In the genomic region with DNA sequence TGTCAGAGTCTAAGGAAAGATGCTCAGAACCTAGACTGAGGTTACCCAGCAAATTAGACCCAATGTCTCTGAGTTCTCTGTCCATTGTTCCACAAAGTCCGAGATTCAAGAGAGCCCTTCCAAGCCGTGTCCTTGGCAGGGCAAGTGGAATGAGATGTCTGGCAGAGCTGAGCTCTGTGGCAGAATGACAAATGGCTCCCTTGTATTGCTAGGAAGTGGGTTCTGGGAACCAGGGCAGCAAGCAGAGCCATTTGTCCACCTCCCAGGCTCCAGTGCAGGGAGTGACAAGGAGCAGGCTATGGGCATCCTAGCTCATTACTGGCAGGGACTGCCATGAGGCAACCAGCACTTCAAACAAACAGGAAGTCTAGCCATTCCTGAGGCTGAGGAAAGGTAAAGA, we compare ENCODE assay signal across 14 mouse cellular contexts.
DNase-seq lines count a peak whose midpoint lies in the region; ATAC-seq and TF ChIP-seq lines count a peak whose summit lies in the region.
"Had no signal": no experiment of that assay in that cellular context is flagged by ENCODE, and none has a peak within 500 bp of the region (broad histone marks: within the 10 kb centered on the region; RNA-seq: fewer than 3 reads in every experiment).

No protein-coding gene starts in this region.

- intact Hi-C loops in left cerebral cortex, postnatal 4 days (cut with DNase I): no loop called here

- peak; percentile 74 for DNase-seq in midbrain, postnatal 0 days (ENCODE audit: low spot score)
- peak; percentile 36 for DNase-seq in cerebellum, adult 9-10 months
- peak; percentile 44 to 59 for DNase-seq in frontal cortex, postnatal 10 days (ENCODE audit: low spot score in 2 of 2)
- peak; percentile 40 for DNase-seq in left cerebral cortex, postnatal 4 days
- DNase-seq in testis, postnatal 14 days (ENCODE audit: low spot score): no peak
- DNase-seq: embryo, embryonic 11 days; lung, postnatal 4 days; right cerebral cortex, postnatal 25 days; thymus, adult 2 months had no signal

- H3K4me2 ChIP-seq in midbrain, postnatal 0 days (ENCODE audit: low read depth, low read length, poor library complexity, severe bottlenecking): no peak overlapping the region
- H3K4me2 ChIP-seq in midbrain, embryonic 16.5 days (ENCODE audit: low read length): no peak overlapping the region
- H3K4me2 ChIP-seq: kidney, embryonic 15.5 days; limb, embryonic 15.5 days had no signal

- 61% methylated on average over 2 of the region's 2 CpGs for WGBS in midbrain, postnatal 0 days
- WGBS in midbrain, embryonic 16.5 days: 67% methylated on average over 2 of the region's 2 CpGs

- no peak for TF ChIP-seq CTCF in midbrain, postnatal 0 days (IDR thresholded peaks at IDR 0.05)

- peaks cover 20% of the 10 kb centered on the region; the same call in 1 of the 2 replicates for H3K4me1 ChIP-seq in midbrain, postnatal 0 days (ENCODE audit: insufficient read depth, low read length)
- H3K4me1 ChIP-seq in midbrain, embryonic 16.5 days (ENCODE audit: control insufficient read depth, insufficient read depth, low read length): peaks cover 27% of the 10 kb centered on the region

- H3K9ac ChIP-seq in midbrain, postnatal 0 days (replicated peaks; ENCODE audit: low read length, poor library complexity, severe bottlenecking): no peak overlapping the region
- no peak overlapping the region for H3K9ac ChIP-seq in midbrain, embryonic 16.5 days (ENCODE audit: low read depth, low read length)
- H3K9ac ChIP-seq: kidney, embryonic 15.5 days; limb, embryonic 15.5 days had no signal

- H3K27me3 ChIP-seq in midbrain, postnatal 0 days (ENCODE audit: insufficient read depth, low read length): no peaks in the 10 kb centered on the region
- H3K27me3 ChIP-seq in midbrain, embryonic 16.5 days (ENCODE audit: control insufficient read depth, insufficient read depth, low read depth, low read length): no peaks in the 10 kb centered on the region; the same call in 1 of the 2 replicates

- no peak overlapping the region for H3K4me3 ChIP-seq in midbrain, postnatal 0 days (ENCODE audit: low read depth, low read length)
- H3K4me3 ChIP-seq in midbrain, embryonic 16.5 days (ENCODE audit: low read depth, low read length): no peak overlapping the region
- H3K4me3 ChIP-seq: kidney, embryonic 15.5 days; limb, embryonic 15.5 days had no signal

- ATAC-seq in midbrain, postnatal 0 days (ENCODE audit: low FRiP score): no peak
- no peak for ATAC-seq in midbrain, embryonic 16.5 days
- no peak for ATAC-seq in monocyte, adult 5-6 weeks (replicated peaks; ENCODE audit: insufficient number of reproducible peaks, low FRiP score, low TSS enrichment, poor library complexity, severe bottlenecking)
- ATAC-seq: activated CD4-positive, CD25-positive, alpha-beta regulatory T cell, adult 4 months had no signal

- no peaks in the 10 kb centered on the region for H3K36me3 ChIP-seq in midbrain, postnatal 0 days (ENCODE audit: insufficient read depth, low read length)
- no peaks in the 10 kb centered on the region for H3K36me3 ChIP-seq in midbrain, embryonic 16.5 days (ENCODE audit: control insufficient read depth, insufficient read depth, low read length)
- H3K36me3 ChIP-seq: kidney, embryonic 15.5 days; limb, embryonic 15.5 days had no signal

- H3K9me3 ChIP-seq in midbrain, postnatal 0 days (ENCODE audit: low read length): no peaks in the 10 kb centered on the region
- H3K9me3 ChIP-seq in midbrain, embryonic 16.5 days (replicated peaks; ENCODE audit: control insufficient read depth, low read length, poor library complexity, severe bottlenecking): no peaks in the 10 kb centered on the region
- H3K9me3 ChIP-seq: kidney, embryonic 15.5 days; limb, embryonic 15.5 days had no signal

- H3K27ac ChIP-seq in midbrain, postnatal 0 days (ENCODE audit: low read depth, low read length): no peak overlapping the region
- H3K27ac ChIP-seq in midbrain, embryonic 16.5 days (ENCODE audit: low read length): no peak overlapping the region
- H3K27ac ChIP-seq: kidney, embryonic 15.5 days; limb, embryonic 15.5 days had no signal
